Mouse (Mus musculus): ENCODE data around the gene Sh2d1b2. TPM values are rescaled to one million over a fixed set of nuclear protein-coding genes. Genes with fewer than 3 reads are reported as not detected.

Sh2d1b2 gene
- not detected for polyA plus RNA-seq (2014; fragmentation: Illumina TruSeq; extraction: RNeasy Lipid Tissue Mini Kit (QIAGEN cat#74804); ENCODE audit: low read depth, low replicate concordance)

GRCm38 (mm10) chr1:170232688-170233087, at the start of gene Sh2d1b2:
Sh2d1b2 (plus strand) TSS chr1:170232749.

GRCm38 (mm10) chr1:170214757-170215522, 17.6 kb upstream of the Sh2d1b2 start, which contains the start of gene Uhmk1:
Uhmk1 (minus strand) TSS chr1:170215397.

GRCm38 (mm10) chr1:170277016-170277415, 44.5 kb downstream of the Sh2d1b2 start, which contains the start of gene Sh2d1b1:
Sh2d1b1 (plus strand) TSS chr1:170277320.

Other genes with a start within 250 kb of the Sh2d1b2 start
- gene Ddr2, start 122.0 kb upstream of the Sh2d1b2 start, polyA plus RNA-seq (2014; fragmentation: Illumina TruSeq; extraction: RNeasy Lipid Tissue Mini Kit (QIAGEN cat#74804); ENCODE audit: low read depth, low replicate concordance): 4.3 TPM
- 26.2 TPM for gene Uap1, start 57.8 kb upstream of the Sh2d1b2 start, polyA plus RNA-seq (2014; fragmentation: Illumina TruSeq; extraction: RNeasy Lipid Tissue Mini Kit (QIAGEN cat#74804); ENCODE audit: low read depth, low replicate concordance)
- 16.9 TPM for gene Uhmk1, start 17.4 kb upstream of the Sh2d1b2 start, polyA plus RNA-seq (2014; fragmentation: Illumina TruSeq; extraction: RNeasy Lipid Tissue Mini Kit (QIAGEN cat#74804); ENCODE audit: low read depth, low replicate concordance)
- gene Sh2d1b1, start 44.6 kb downstream of the Sh2d1b2 start, polyA plus RNA-seq (2014; fragmentation: Illumina TruSeq; extraction: RNeasy Lipid Tissue Mini Kit (QIAGEN cat#74804); ENCODE audit: low read depth, low replicate concordance): not detected
- 0.94 TPM for gene Gm7694, start 73.6 kb downstream of the Sh2d1b2 start, polyA plus RNA-seq (2014; fragmentation: Illumina TruSeq; extraction: RNeasy Lipid Tissue Mini Kit (QIAGEN cat#74804); ENCODE audit: low read depth, low replicate concordance)
- gene Spata46, start 76.1 kb downstream of the Sh2d1b2 start, polyA plus RNA-seq (2014; fragmentation: Illumina TruSeq; extraction: RNeasy Lipid Tissue Mini Kit (QIAGEN cat#74804); ENCODE audit: low read depth, low replicate concordance): 59.9 TPM

Measured in testis, adult 10 weeks (tissue).